Mouse (Mus musculus) C2C12 (cell line): Measurements from ENCODE around the gene Kncn. TPM values are rescaled to one million over a fixed set of nuclear protein-coding genes. Genes with fewer than 3 reads are reported as not detected.

Experiments used
- H3K27me3 ChIP-seq: one replicate; pipeline ENCODE4 v1.6.1; 2011; ENCODE audit not compliant: control insufficient read depth, insufficient read depth, insufficient read length
- H3K36me3 ChIP-seq: one replicate; pipeline ENCODE4 v1.6.1; 2011; ENCODE audit not compliant: control insufficient read depth, insufficient read depth
- H3K4me3 ChIP-seq: one replicate; pipeline ENCODE4 v1.5.1; 2011; ENCODE audit warnings: mild to moderate bottlenecking, control low read depth; ENCODE audit not compliant: poor library complexity, insufficient read depth, severe bottlenecking
- H3K79me2 ChIP-seq: one replicate; pipeline ENCODE4 v1.6.1; 2011; ENCODE audit not compliant: control insufficient read depth, insufficient read depth
- H3K79me3 ChIP-seq: one replicate; pipeline ENCODE4 v1.6.1; 2011; ENCODE audit warnings: low read depth, control low read depth
- H3ac ChIP-seq: one replicate; pipeline ENCODE3; 2011; ENCODE audit warnings: low read depth; ENCODE audit not compliant: control insufficient read depth, insufficient read length
- CEBPB ChIP-seq: IDR thresholded peaks from one replicate; pipeline ENCODE4 v1.6.1; 2011; ENCODE audit warnings: low read depth, mild to moderate bottlenecking, control low read depth, moderate library complexity
- CTCF ChIP-seq: IDR thresholded peaks from one replicate; pipeline ENCODE4 v1.5.1; 2011; ENCODE audit not compliant: control insufficient read depth, insufficient read depth, insufficient read length
- FOSL1 ChIP-seq: IDR thresholded peaks from one replicate; pipeline ENCODE4 v1.8.0; 2011; ENCODE audit warnings: mild to moderate bottlenecking, low read length; ENCODE audit not compliant: poor library complexity, insufficient read depth, severe bottlenecking
- MAX ChIP-seq: IDR thresholded peaks from one replicate; pipeline ENCODE4 v1.6.1; 2011; ENCODE audit warnings: mild to moderate bottlenecking, control low read depth
- MYOD1 ChIP-seq: IDR thresholded peaks from one replicate; pipeline ENCODE4 v1.6.1; 2011; ENCODE audit warnings: low read depth; ENCODE audit not compliant: control insufficient read depth, insufficient read length
- MYOG ChIP-seq: IDR thresholded peaks from one replicate; pipeline ENCODE4 v1.6.1; 2011; ENCODE audit not compliant: control insufficient read depth, insufficient read length; ENCODE audit errors: extremely low read depth
- USF1 ChIP-seq: IDR thresholded peaks from one replicate; pipeline ENCODE4 v1.6.1; 2011; ENCODE audit warnings: low read depth, mild to moderate bottlenecking, control low read depth, moderate library complexity
- long read RNA-seq, 2 experiments: library from polyadenylated mRNA; unstranded; transcript quantifications; one replicate each; pipeline ENCODE4 v2.0.0; 2019 to 2020
- polyA plus RNA-seq: library from polyadenylated mRNA; unstranded; fragments of >200 nt; fragmentation: generic; extraction: Trizol; gene quantifications from one replicate; pipeline ENCODE4 v1.2.1, GENCODE M21; 2012; ENCODE audit warnings: missing spikeins

Gene Kncn
- polyA plus RNA-seq = not detected
- long read RNA-seq, experiment 1 = 0 reads
- long read RNA-seq, experiment 2 = 0 reads

GRCm38 (mm10) chr4:115884022-115884421 lies at the start of gene Kncn:
Gene Kncn, plus strand, starts transcription at chr4:115884400.
- Histone ChIP-seq H3K36me3 (no peaks in the 10 kb centered on the region), H3K4me3 (no peak within 1 kb of the TSS), H3K27me3 (peaks cover 8% of the 10 kb centered on the region), H3K79me3 (no peaks in the 10 kb centered on the region), H3ac (no peak within 1 kb of the TSS), H3K79me2 (no peaks in the 10 kb centered on the region)
- TF ChIP-seq MAX = no peak
- TF ChIP-seq MYOD1 = no peak
- no peak for TF ChIP-seq CEBPB
- TF ChIP-seq MYOG = no peak
- no peak for TF ChIP-seq FOSL1
- no peak for TF ChIP-seq USF1
- no peak for TF ChIP-seq CTCF

- TF ChIP-seq CTCF (no peak), CEBPB (no peak), MYOG (no peak), FOSL1 (no peak), USF1 (no peak), MYOD1 (no peak), MAX (no peak)
- H3K36me3 ChIP-seq = peaks cover 21% of the 10 kb centered on the region
- H3ac ChIP-seq = no peak overlapping the region
- H3K27me3 ChIP-seq = no peaks in the 10 kb centered on the region
- no peaks in the 10 kb centered on the region for H3K79me3 ChIP-seq
- peaks cover 2% of the 10 kb centered on the region for H3K79me2 ChIP-seq
- no peak overlapping the region for H3K4me3 ChIP-seq
These were observed 48.6 kb upstream of the Kncn start for GRCm38 (mm10) chr4:115835576-115835975.

GRCm38 (mm10) chr4:115838196-115838595 lies 46.0 kb upstream of the Kncn start:
- H3K79me2 ChIP-seq = peaks cover 13% of the 10 kb centered on the region
- H3K79me3 ChIP-seq = no peaks in the 10 kb centered on the region
- H3K36me3 ChIP-seq = peaks cover 18% of the 10 kb centered on the region
- H3K4me3 ChIP-seq = no peak overlapping the region
- TF ChIP-seq MYOG = no peak
- no peak for TF ChIP-seq CEBPB
- no peak for TF ChIP-seq MAX
- no peak for TF ChIP-seq CTCF
- TF ChIP-seq MYOD1 = no peak
- no peak for TF ChIP-seq FOSL1
- no peak for TF ChIP-seq USF1
- H3ac ChIP-seq = no peak overlapping the region
- no peaks in the 10 kb centered on the region for H3K27me3 ChIP-seq

- Histone ChIP-seq H3K4me3 (peak within 1 kb of the TSS; percentile 57), H3K79me2 (peaks cover 13% of the 10 kb centered on the region), H3K36me3 (peaks cover 14% of the 10 kb centered on the region), H3K27me3 (no peaks in the 10 kb centered on the region), H3K79me3 (no peaks in the 10 kb centered on the region), H3ac (peak within 1 kb of the TSS; percentile 79)
- TF ChIP-seq CTCF (no peak), FOSL1 (no peak), CEBPB (no peak), MYOD1 (no peak), USF1 (peak; percentile 76), MYOG (no peak), MAX (peak; percentile 88)
These were observed 45.2 kb upstream of the Kncn start, which contains the start of gene Mknk1 for GRCm38 (mm10) chr4:115838696-115839641. Gene Mknk1, plus strand, starts transcription at chr4:115839198.

- peak overlapping the region; percentile 30 for H3ac ChIP-seq
- TF ChIP-seq FOSL1 (no peak), USF1 (no peak), MAX (peak; percentile 46), MYOG (no peak), CEBPB (no peak), MYOD1 (no peak)
- no peak overlapping the region for H3K4me3 ChIP-seq
- H3K79me3 ChIP-seq = no peaks in the 10 kb centered on the region
- peaks cover 4% of the 10 kb centered on the region for H3K36me3 ChIP-seq
- H3K79me2 ChIP-seq = peaks cover 13% of the 10 kb centered on the region
- no peaks in the 10 kb centered on the region for H3K27me3 ChIP-seq
These were observed 44.2 kb upstream of the Kncn start for GRCm38 (mm10) chr4:115839956-115840355.
